Mouse (Mus musculus) hindbrain, embryonic 13.5 days (tissue): ENCODE results near the gene Ubxn2a. TPM values are rescaled to one million over a fixed set of nuclear protein-coding genes. Genes with fewer than 3 reads are reported as not detected.
"Not testable (repeated sequence)": the region's sequence is repeated elsewhere in the genome, so short reads cannot be mapped to it uniquely, and the experiment has no call there.

Experiments used
- ATAC-seq: fragments of 200-750 bp; cut with Nextera tagmentation; 2 replicates; pipeline ENCODE4 v1.8.0; 2017; ENCODE audit warnings: moderate TSS enrichment; ENCODE audit not compliant: low FRiP score
- H3K27ac ChIP-seq: fragments of 300-500 bp; sonication (generic); 2 replicates; pipeline ENCODE4 v1.5.1; 2015; ENCODE audit warnings: inconsistent platforms, mild to moderate bottlenecking, moderate library complexity
- H3K27me3 ChIP-seq: fragments of 300-500 bp; sonication (generic); 2 replicates; pipeline ENCODE4 v1.6.1; 2015; ENCODE audit warnings: mild to moderate bottlenecking, inconsistent platforms
- H3K36me3 ChIP-seq: fragments of 300-500 bp; sonication (generic); 2 replicates; pipeline ENCODE4 v1.6.1; 2015; ENCODE audit warnings: mild to moderate bottlenecking, inconsistent platforms
- H3K4me1 ChIP-seq: fragments of 300-500 bp; sonication (generic); replicated peaks from 2 replicates; pipeline ENCODE4 v1.6.1; 2015; ENCODE audit warnings: inconsistent platforms
- H3K4me2 ChIP-seq: fragments of 300-500 bp; sonication (generic); 2 replicates; pipeline ENCODE4 v1.6.1; 2015; ENCODE audit warnings: inconsistent platforms, mild to moderate bottlenecking, moderate library complexity
- H3K4me3 ChIP-seq: fragments of 300-500 bp; sonication (generic); 2 replicates; pipeline ENCODE4 v1.5.1; 2015; ENCODE audit warnings: mild to moderate bottlenecking, inconsistent platforms
- H3K9ac ChIP-seq: fragments of 300-500 bp; sonication (generic); 2 replicates; pipeline ENCODE4 v1.6.1; 2015; ENCODE audit warnings: mild to moderate bottlenecking, inconsistent platforms
- H3K9me3 ChIP-seq: fragments of 300-500 bp; sonication (generic); 2 replicates; pipeline ENCODE4 v1.6.1; 2016; ENCODE audit warnings: inconsistent platforms
- WGBS: fragments of 180-500 bp; shearing (Covaris S2); methylation state at CpG from one replicate; pipeline ENCODE4 v1.1.7; 2015; 5-methylcytosine and 5-hydroxymethylcytosine counted together
- polyA plus RNA-seq: library from polyadenylated mRNA; unstranded; fragments of >200 nt; fragmentation: Nextera tagmentation; extraction: Ambion mirVana; gene quantifications from 2 replicates; pipeline ENCODE4 v1.2.1, GENCODE M21; 2015

Ubxn2a gene
- polyA plus RNA-seq: 41.4 and 42.7 TPM in 2 replicates

DNA sequence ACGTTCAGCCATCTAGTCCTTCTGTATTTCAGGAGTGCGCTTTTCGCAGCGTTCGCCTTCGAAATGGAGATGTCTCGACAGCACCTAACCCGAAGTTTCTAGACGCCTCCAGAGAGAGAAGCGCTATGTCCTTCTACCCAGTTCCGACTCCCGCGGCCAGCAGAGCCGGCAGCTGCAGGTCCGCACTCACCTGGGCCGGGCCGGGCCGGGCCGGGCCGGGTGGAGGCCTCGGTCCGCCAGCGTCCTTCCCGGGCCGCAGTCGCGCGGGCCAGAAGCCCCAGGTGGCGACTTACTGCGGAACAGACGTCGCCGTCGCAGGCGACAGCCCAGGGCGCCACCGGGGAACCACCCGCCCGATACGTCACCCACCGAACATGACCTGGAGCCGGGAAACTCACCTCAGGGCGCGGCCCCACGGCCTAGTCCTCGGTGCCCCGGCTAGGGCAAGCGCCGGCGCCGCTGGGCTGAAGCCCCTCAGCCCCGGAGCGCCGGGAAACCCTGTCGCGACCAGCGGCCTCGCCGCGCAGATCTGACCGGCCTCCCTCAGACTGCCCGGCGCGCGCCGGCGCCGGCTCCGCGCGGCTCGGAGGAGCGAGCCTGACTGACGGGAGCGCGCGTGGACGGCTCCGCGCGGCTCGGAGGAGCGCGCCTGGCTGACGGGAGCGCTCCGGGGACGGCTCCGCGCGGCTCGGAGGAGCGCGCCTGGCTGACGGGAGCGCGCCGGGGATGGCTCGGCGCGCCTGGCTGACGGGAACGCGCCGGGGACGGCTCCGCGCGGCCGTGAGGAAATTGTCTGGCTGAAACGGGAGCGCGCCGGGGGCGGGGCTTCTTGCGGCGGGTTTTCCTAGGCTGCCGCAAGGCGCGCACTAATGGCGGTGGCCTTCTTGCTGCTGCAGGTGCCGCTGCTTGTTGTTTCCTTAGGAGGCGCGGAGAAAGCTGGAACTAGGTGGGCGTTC, at the start of gene Ubxn2a:
Gene Ubxn2a (minus strand): TSS at position 755 of the 956 bp plus-strand sequence.
- Histone ChIP-seq H3K27ac (peak within 1 kb of the TSS; percentile 88), H3K9me3 (no peaks in the 10 kb centered on the region), H3K4me3 (peak within 1 kb of the TSS; percentile 78), H3K4me1 (peaks cover 7% of the 10 kb centered on the region), H3K36me3 (peaks cover 5% of the 10 kb centered on the region; the same call in 1 of the 2 replicates), H3K9ac (peak within 1 kb of the TSS; percentile 88), H3K4me2 (peak within 1 kb of the TSS; percentile 64), H3K27me3 (no peaks in the 10 kb centered on the region)
- peak; percentile 95 for ATAC-seq
- under 1% methylated on average over 114 of the region's 125 CpGs for WGBS

DNA sequence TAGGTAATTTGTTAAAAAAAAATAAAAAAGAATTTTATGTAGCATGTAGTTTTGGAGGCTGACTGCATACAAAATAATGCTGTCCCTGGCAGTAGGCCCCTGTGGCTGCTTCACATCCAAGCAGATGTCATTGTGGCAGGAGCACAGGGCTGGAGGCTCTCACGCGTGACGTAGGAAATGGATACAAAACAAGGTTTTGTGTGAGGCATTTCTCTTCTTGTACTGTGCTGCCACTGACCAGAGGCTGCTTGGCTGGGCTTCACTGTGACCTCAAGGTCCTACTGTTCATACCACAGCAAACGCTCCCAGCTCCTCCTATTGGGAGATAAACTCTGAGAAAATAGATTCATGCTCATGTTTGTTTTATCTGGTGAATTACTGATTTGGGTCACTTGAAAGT, 45.7 kb upstream of the Ubxn2a start:
- H3K36me3 ChIP-seq: peaks cover 59% of the 10 kb centered on the region
- no peaks in the 10 kb centered on the region for H3K9me3 ChIP-seq
- ATAC-seq: no peak
- WGBS: 88% methylated on average over 4 of the region's 4 CpGs
- no peak overlapping the region for H3K9ac ChIP-seq
- no peak overlapping the region for H3K4me3 ChIP-seq
- H3K27ac ChIP-seq: no peak overlapping the region
- no peaks in the 10 kb centered on the region for H3K4me1 ChIP-seq
- H3K27me3 ChIP-seq: no peaks in the 10 kb centered on the region
- H3K4me2 ChIP-seq: no peak overlapping the region

DNA sequence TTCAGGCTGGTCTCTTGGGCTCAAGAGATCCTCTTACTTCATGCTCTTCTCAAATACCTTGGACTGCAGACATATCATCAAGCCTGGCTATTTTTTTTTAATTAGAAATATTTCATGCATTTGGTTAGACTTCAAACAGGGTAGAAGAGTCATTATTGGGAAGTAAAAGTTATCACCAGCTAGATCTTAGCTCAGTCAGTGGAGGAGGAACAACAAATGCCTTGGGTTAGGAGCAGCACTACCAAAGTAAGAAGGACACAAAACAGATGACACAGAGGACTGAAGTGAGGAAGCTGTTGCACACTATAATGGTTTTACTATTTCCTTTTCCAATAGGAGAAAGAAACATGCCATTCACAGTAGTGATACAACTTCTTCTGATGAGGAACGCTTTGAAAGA, 44.8 kb upstream of the Ubxn2a start:
- 100% methylated on average over 1 of the region's 1 CpGs for WGBS
- H3K9me3 ChIP-seq: no peaks in the 10 kb centered on the region
- H3K4me1 ChIP-seq: no peaks in the 10 kb centered on the region
- no peak for ATAC-seq
- no peak overlapping the region for H3K27ac ChIP-seq
- H3K4me3 ChIP-seq: no peak overlapping the region
- no peak overlapping the region for H3K9ac ChIP-seq
- H3K27me3 ChIP-seq: no peaks in the 10 kb centered on the region
- H3K4me2 ChIP-seq: no peak overlapping the region
- H3K36me3 ChIP-seq: peaks cover 60% of the 10 kb centered on the region

DNA sequence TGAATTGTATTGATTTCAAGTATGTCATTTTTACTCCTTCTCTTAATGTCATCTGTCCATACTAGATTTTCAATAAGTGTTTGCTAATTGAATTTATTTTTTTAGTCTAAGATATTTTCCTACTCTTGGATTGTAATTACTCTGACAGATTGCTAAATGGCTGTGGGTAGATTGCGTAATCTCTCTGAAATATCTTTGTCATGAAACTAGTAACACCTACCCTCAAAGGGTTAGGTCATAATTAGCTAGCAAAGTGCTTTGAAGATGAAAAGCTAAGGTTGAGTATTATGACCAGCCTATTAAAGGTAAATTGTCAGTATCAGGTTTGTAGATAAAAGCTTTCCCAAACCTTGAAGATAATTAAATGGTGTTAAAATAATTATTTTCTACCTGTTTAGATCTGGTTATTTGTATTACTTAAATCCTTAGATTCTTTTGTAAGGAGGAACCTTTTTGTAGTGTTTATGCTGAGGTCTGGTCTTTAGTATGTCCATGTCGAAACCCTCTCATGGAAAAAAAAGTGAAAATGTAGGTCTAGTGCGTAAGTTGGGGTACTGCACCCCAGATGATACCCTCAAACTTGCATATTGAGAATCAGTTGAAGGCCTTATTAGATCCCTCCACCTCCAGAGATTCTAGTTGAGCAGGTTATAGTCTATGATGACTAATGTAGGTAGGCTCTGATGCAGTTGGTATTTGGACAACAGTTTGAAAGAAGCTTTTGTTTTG, 23.5 kb upstream of the Ubxn2a start:
- no peaks in the 10 kb centered on the region for H3K27me3 ChIP-seq
- no peak overlapping the region for H3K27ac ChIP-seq
- no peaks in the 10 kb centered on the region for H3K9me3 ChIP-seq
- no peak overlapping the region for H3K9ac ChIP-seq
- WGBS: 94% methylated on average over 3 of the region's 3 CpGs
- no peaks in the 10 kb centered on the region for H3K36me3 ChIP-seq
- H3K4me3 ChIP-seq: no peak overlapping the region
- no peak for ATAC-seq
- H3K4me1 ChIP-seq: no peaks in the 10 kb centered on the region
- no peak overlapping the region for H3K4me2 ChIP-seq

DNA sequence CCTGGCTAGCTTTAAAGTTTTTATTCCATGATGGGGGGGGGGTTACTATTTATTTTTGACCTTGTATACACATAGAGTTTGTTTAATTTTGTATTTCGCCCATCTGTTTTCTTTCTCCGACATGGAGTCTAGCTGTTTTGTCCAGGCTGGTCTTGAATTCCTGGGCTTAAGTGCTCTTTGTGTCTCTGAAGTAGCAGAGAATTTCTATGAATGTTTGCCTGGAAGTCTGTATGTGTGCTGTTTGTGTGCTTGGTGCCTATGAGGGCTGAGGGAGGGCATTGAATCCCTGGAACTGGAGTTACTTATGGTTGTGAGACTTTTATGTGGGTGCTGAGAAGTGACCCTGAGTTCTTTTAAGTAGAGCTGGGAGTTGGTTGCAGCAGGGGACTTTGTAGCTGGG, 20.7 kb upstream of the Ubxn2a start:
- Histone ChIP-seq H3K9ac (no peak overlapping the region), H3K4me2 (no peak overlapping the region), H3K4me1 (no peaks in the 10 kb centered on the region), H3K9me3 (no peaks in the 10 kb centered on the region), H3K27me3 (no peaks in the 10 kb centered on the region), H3K4me3 (no peak overlapping the region), H3K27ac (no peak overlapping the region), H3K36me3 (no peaks in the 10 kb centered on the region)
- WGBS: 88% methylated on average over 2 of the region's 2 CpGs
- ATAC-seq: no peak

DNA sequence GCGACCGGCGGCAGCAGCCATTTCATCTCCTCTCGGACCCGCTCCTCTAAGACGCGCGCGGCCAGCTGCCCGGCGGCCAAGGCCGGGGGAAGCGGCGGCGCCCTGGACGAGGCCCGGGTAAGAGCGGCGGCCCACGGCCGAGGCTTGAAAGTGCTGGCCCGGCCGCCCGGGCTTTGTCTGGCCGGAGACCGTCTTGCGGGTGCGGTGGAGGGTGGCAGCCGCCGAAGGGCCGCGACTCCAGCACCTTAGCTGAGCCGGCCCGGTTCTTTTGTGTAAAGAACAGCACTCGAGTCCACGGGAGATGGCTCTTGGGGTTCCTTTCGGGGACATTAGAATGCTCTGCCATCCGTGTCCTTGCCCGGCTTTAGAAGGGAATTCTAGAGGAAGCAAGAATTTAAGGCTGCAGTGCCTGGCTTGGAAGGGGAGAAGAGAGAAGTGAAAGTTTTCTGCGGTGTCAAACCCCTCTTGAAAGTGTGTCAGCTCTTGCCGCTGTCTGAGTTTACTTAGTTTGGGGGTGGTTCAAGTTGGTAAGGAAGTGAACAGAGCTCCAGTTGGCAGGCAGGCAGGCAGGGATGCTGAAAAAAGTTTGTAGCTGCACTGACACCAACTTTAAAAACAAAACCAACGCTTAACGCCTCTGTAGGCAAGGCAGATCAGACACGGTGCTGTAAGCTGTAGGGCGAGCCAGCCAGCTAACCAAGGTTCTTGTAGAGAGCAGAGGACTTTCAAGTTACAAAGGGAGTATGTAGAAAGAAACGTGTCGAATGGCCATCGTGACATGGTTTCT, 10.5 kb upstream of the Ubxn2a start:
- H3K27me3 ChIP-seq: no peaks in the 10 kb centered on the region

DNA sequence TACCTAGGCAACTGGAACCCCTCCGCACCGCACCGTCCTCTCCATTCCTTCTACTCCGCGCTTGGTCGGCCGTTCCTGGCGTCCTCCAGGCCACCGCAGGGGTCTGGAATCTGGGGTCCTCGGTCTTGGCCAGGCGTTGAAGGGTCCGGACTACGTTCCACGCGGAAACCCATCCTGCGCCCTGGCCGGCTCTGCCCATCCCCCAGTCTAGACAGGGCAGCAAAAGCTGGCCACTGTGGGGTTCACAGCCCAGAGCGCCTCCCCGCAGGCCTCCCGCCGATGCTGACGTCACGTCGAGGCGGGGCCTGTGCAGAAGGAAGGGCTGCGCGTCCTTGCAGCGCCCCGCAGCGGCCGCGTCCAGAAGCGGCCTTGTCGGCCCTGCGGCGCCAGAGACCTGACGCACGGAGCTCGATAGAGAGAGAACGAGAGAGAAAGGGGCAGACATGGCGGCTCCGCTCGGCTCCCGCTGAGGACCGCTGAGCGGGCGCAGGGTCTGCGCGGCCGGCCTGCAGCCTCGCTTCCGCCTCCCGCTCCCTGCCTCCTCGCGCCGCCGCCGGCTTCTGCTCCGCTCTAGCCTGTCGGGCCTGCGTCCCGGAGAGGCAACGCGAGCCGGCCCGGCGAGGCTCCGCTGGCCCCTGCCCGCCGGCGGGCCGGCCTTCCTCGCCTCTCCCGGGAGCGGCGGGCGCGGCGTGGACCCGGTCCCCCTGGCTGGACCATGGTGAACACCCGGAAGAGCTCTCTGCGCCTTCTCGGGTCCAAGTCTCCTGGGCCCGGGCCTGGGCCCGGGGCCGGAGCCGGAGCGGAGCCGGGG, 9.7 kb upstream of the Ubxn2a start, which contains the start of gene Atad2b:
Gene Atad2b (plus strand): TSS at position 360 of the 811 bp plus-strand sequence.
- peaks cover 17% of the 10 kb centered on the region for H3K4me1 ChIP-seq
- H3K27me3 ChIP-seq: no peaks in the 10 kb centered on the region
- H3K9me3 ChIP-seq: no peaks in the 10 kb centered on the region
- peak within 1 kb of the TSS; percentile 95 for H3K4me3 ChIP-seq
- peak within 1 kb of the TSS; percentile 99 for H3K27ac ChIP-seq
- under 1% methylated on average over 54 of the region's 89 CpGs for WGBS
- peak within 1 kb of the TSS; percentile 83 for H3K4me2 ChIP-seq
- peak within 1 kb of the TSS; percentile 98 for H3K9ac ChIP-seq
- peak; percentile 96 for ATAC-seq
- H3K36me3 ChIP-seq: no peaks in the 10 kb centered on the region

More for the DNA sequence above, 10.5 kb upstream of the Ubxn2a start:
- Histone ChIP-seq H3K9me3 (no peaks in the 10 kb centered on the region), H3K4me1 (peaks cover 17% of the 10 kb centered on the region), H3K4me3 (peak overlapping the region; percentile 95), H3K4me2 (peak overlapping the region; percentile 83), H3K27ac (peak overlapping the region; percentile 99), H3K36me3 (no peaks in the 10 kb centered on the region), H3K9ac (peak overlapping the region; percentile 98)
- ATAC-seq: peak; percentile 72
- under 1% methylated on average over 48 of the region's 48 CpGs for WGBS

DNA sequence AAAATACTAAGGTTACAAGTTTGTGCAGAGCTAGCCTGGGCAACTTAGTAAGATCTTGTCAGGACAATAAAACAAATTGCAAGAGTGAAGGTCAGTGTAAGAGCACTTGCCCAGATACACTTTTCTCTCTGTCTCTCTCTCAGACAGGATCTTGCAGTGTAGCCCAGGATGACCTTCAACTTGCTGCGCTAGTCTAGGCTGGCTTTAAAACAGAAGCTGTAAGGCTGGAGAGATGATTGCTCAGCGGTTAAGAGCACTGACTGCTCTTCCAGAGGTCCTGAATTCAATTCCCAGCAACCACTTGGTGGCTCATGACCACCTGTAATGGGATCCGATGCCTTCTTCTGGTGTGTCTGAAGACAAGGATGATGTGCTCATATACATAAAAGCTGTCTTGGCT, 7.4 kb upstream of the Ubxn2a start:
- H3K4me2 ChIP-seq: no peak overlapping the region
- no peaks in the 10 kb centered on the region for H3K36me3 ChIP-seq
- H3K9me3 ChIP-seq: no peaks in the 10 kb centered on the region
- no peaks in the 10 kb centered on the region for H3K27me3 ChIP-seq
- H3K27ac ChIP-seq: no peak overlapping the region
- 81% methylated on average over 3 of the region's 3 CpGs for WGBS
- H3K4me1 ChIP-seq: peaks cover 14% of the 10 kb centered on the region
- no peak overlapping the region for H3K9ac ChIP-seq
- H3K4me3 ChIP-seq: no peak overlapping the region
- ATAC-seq: no peak

DNA sequence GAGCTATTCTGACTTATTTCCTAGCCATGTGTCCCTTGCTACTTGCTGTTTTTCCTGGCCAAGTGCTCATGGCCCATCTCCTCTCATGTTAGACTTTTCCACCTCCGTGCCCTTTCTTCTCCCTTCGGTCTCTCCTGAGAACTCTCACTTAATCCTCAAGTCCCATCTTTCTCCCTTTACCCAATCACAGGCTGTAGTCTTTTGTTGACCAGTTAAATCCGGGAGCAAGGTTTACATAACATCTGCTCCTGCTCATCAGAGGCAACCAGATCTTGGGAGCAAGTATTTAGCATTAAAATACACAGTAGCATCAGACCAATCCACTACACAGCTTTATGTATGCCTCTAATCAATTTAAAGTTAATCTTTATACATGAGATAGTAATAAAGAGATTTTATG, 6.9 kb upstream of the Ubxn2a start:
- Histone ChIP-seq H3K27ac (no peak overlapping the region), H3K4me2 (no peak overlapping the region), H3K36me3 (no peaks in the 10 kb centered on the region), H3K9me3 (no peaks in the 10 kb centered on the region), H3K27me3 (no peaks in the 10 kb centered on the region), H3K9ac (no peak overlapping the region), H3K4me1 (peaks cover 10% of the 10 kb centered on the region), H3K4me3 (no peak overlapping the region)
- ATAC-seq: no peak
- WGBS: 51% methylated on average over 3 of the region's 3 CpGs

DNA sequence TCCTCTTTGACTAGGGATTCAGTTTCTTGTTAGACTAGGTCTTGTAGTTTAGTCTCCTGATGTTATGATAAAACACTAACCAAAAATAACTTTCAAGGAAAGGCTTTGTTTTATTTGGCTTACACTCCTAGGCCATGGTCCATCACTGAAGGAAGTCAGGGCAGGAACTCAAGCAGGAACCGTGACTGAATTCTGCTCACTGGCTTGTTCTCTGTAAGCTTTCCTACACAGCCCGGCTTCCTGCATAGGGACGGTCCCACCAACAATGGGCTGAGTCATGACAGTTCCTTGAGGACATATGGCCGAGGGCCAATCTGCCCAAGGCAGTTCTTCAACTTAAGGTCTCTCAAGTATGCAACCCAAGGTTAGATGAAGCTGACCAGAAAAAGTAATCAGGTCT, 4.2 kb upstream of the Ubxn2a start:
- Histone ChIP-seq H3K4me1 (no peaks in the 10 kb centered on the region), H3K9ac (no peak overlapping the region), H3K4me3 (no peak overlapping the region), H3K36me3 (no peaks in the 10 kb centered on the region), H3K4me2 (no peak overlapping the region), H3K27ac (no peak overlapping the region), H3K27me3 (no peaks in the 10 kb centered on the region), H3K9me3 (no peaks in the 10 kb centered on the region)
- ATAC-seq: no peak
- WGBS: 87% methylated on average over 4 of the region's 4 CpGs

DNA sequence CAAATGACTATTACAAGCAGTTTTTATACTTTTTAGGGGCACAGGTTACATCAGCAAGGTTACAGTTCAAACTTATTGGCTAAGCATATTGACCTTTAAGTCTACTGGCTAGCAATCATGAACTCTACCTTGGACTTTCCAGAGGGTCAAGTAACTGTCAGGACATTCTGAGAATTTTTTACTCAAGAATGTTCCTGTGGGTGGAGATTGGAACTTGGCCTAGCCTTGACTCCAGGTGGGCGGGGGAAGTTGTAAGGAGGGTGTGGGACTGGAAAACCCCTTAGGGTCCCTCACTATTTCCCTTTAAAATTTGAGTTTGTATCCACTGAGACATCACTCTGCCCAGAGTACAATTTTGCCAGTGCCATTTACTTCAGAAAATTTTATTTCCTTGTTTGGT, 3.0 kb upstream of the Ubxn2a start:
- ATAC-seq, H3K9ac ChIP-seq, H3K36me3 ChIP-seq, H3K9me3 ChIP-seq, H3K27me3 ChIP-seq, H3K4me3 ChIP-seq, H3K27ac ChIP-seq, H3K4me1 ChIP-seq, H3K4me2 ChIP-seq: not testable (repeated sequence)
- WGBS: 96% methylated on average over 1 of the region's 1 CpGs
